Mouse (Mus musculus): ENCODE data around the gene Sugp2.

Gene Sugp2

DNA sequence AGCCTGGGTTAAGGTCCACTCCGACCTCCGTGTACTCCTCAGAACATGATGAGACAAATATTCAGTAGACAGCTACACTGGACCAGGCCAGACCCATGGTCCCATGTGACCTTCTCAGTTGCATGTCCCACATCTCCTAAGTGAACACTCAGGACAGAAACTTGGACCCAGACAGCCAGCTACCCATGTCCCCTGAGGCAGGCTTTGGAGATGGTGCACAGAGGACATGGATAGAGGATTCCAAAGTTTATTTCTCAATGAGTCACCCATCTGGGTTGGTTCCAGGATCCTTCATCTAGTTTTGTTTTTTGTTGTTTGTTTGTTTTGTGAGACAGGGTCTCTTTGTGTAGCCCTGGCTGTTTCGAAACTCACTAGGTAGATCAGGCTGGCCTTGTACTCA, 13.1 kb upstream of the Sugp2 start:
- DNase-seq (ENCODE audit: low read depth): no peak

DNA sequence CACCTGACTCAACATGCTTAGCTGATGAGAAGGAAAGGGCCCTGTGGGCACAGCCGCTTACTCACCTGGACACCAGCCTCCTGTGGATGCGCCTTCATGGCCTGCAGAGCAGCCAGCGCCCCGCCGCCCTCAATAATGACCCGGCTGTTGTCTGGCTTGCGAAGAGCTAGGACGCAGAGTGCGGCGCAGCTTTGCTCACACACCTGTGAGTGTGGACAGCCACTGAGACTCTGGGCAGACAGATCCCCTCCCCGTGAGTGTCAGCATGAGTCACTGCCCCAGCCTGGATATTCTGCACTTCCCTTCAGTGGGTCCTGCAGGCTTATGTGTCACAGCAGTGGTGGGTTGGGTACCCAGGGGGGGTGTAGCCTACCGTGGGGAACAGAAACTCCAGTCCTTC, 12.0 kb upstream of the Sugp2 start:
- no peak for DNase-seq (ENCODE audit: low read depth)

DNA sequence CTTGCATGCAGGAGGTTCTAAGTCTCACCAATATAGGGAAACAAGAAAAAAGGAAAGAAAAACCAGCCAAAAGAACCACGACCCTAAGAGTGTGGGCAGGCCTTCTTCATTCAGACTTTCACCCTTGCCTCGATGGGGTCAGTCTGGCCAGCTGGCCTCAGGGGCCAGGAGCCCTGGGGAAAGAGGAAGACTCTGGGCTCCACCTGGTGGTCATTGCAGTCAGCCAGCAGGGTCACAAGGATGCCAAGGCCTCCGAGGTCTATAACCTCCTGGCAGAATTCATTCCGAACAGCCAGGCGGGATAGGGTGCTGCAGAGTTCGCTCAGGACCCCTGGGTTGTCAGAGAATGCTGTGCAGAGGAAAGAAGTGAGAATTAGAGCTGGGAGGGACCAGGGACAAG, 10.7 kb upstream of the Sugp2 start:
- no peak for DNase-seq (ENCODE audit: low read depth)

DNA sequence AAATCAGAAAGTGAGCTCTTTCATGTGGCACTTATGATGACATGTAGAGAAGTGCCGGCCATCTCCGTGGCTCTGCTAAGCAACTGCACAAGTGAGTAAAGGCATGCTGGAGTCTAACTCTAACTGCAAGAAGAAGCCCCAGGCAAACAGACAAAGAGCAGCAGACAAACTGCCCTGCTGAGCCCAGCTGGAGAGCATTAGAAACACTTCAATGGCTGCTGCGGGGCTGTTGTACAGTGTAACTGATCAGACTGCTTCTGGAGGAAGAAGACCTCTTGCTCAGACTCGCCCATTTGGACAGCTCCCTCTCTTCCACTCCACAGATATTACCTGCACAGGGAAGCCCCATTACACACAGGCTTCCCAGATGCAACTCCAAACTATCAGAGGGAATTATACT, 6.0 kb upstream of the Sugp2 start:
- DNase-seq (ENCODE audit: low read depth): no peak

DNA sequence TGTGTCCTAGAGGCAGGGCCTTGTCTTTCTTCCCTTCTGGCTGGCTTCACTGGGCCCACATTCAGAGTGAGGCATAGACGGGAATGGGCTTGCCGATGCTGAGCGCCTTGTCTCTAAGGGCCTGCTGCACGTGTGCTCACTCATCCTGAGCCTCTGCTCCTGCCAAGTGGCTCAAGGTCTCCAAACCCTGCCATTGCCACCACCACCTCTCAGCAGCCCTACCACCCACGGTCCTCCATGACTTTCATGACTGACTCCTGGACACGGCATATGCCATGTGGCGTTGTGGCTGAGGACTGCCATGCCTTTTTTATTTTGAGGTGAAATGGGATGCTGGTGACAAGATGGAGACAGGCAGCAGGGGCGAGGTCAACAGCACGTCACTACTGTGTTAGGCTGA, 3.2 kb upstream of the Sugp2 start:
- DNase-seq (ENCODE audit: low read depth): no peak

DNA sequence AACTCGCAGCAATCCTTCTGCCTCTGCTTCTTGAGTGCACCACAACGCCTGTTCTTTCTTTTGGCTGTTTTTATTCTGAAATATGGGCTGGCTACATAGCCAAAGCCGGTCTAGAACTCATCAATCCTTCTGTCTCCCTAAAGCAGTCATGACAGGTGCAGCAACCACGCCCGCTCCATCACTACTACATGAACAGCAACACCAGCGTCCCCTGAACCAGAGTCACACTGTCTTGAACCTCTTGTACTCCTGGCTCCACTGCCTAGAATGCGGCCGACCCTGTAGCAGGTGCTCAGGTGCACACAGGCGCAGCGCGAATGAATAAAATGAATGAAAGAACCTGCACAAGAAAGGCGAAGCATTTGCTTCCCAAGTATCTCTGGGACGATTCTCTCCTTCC, 420 bp upstream of the Sugp2 start:
- no peak for DNase-seq (ENCODE audit: low read depth)

DNA sequence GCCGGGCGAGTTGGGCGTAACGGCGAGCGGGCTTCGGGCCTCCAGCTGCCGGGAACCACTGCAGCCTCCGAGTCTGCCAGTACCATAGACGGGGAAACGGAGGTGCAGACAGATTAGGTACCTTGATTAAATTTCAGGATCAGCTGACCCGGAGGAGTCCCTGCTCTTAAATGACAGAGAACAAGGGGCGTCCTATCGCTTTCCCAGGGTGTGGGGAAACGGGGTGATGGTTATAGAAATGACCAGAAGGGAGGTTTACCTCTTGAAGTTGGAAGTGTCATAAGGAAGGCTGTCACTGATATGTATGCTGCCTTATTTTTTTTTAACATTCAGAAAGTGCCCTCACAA, 729 bp downstream of the Sugp2 start:
- no peak for DNase-seq (ENCODE audit: low read depth)

DNA sequence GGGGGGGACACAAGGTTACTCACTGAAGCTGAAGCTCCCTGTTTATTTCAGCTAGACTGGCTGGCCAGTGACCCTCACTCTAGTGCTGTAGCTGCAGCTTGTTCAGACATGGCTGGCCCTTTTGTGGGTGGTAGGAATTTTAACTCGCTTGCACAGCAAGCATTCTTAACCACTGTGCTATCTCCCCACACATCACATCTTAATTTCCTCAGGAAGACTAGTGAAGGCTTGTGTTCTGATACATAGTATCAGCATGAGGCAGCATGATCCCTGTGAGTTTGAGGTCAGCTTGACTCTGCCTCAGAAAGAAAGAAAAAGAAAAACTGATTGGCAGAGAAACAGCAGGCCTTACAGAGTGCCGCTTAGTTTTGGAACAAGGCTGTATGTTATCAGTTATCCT, 3.8 kb downstream of the Sugp2 start:
- no peak for DNase-seq (ENCODE audit: low read depth)

DNA sequence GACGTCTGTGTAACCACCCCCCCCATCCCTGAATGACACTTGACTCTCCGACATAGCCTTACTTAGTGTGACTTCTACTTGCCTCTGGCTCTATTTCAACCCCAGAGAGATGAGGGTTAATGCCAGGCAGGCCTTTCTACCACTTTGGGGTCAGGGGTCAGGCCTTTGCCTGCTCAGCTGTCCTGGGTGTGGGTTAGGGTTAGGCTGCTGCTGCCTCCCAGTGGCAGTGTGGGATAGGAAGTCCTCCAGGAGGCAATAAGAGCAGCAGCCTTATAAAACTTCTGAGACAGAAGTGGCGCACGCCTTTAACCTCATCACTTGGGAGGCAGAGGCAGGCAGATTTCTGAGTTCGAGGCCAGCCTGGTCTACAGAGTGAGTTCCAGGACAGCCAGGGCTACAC, 6.6 kb downstream of the Sugp2 start:
- DNase-seq (ENCODE audit: low read depth): no peak

DNA sequence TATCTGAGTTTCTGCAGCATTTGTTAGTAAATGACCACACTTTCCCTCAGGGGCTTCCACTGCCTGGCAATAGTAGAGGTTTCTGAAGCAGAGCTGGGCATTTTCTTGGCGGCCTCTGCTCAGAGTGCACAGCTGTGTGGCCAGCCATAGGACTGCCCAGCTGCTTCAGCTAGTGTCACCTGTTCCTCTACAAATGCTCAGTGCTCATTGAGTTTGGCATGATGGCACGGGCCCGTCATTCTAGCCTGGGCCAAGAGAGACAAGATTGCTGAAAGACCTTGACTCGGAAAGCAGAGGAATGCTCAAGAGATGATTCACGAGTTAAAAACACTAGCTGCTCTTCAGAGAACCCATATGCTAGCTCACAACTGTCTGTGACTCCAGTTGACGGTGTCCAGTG, 12.6 kb downstream of the Sugp2 start:
- no peak for DNase-seq (ENCODE audit: low read depth)

DNA sequence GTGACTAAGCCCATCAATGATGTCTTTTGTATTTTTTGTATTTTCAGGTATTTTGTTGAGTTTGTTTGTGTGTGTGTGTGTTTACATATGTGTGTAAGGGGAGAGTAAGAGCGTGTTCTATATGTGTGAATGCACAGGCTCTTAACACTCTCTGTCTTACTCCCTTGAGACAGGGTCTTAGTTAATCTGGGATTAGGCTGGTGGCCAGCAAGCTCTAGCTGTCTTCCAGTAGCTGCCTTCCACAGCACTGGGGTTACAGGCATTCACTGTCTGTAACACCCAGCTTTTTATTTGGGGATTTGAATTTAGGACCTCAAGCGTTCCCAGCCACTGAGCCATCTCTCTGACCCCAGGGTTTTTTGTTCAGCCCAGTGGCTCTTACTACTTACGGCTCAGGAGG, 13.8 kb downstream of the Sugp2 start:
- no peak for DNase-seq (ENCODE audit: low read depth)

DNA sequence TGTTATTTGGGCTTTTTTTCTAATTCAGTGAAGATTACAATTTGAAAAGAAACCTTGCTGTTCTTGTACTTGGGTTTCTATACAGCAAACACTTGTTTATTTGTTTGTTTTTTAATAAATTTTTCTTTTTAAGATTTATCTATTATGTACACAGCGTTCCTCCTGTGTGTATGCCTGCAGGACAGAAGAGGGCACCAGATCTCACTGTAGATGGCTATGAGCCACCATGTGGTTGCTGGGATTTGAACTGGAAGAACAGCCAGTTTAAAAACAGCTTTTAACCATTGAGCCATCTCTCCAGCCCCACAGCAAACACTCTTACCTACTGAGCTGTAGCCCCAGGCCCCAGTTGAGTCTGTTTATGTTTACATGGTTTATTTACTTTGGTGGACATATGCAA, 20.6 kb downstream of the Sugp2 start:
- DNase-seq (ENCODE audit: low read depth): no peak

DNA sequence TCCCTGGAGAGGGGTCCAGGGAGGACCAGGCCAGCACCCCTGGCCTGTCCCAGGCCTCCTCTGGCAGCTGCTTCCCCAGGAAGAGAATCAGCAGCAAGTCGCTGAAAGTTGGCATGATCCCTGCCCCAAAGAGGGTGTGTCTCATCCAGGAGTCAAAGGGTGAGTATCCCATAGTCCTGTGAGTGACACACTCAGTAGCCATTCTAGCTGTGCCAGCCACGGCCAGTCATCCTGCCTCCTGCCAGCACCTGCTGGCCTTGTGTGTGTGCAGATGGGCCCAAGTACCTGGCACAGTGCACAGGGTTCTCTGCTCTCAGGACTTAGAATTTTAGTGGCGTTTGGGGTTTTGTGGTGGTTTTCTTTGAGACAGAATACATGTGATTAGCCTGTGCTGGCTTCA, 23.4 kb downstream of the Sugp2 start:
- no peak for DNase-seq (ENCODE audit: low read depth)

DNA sequence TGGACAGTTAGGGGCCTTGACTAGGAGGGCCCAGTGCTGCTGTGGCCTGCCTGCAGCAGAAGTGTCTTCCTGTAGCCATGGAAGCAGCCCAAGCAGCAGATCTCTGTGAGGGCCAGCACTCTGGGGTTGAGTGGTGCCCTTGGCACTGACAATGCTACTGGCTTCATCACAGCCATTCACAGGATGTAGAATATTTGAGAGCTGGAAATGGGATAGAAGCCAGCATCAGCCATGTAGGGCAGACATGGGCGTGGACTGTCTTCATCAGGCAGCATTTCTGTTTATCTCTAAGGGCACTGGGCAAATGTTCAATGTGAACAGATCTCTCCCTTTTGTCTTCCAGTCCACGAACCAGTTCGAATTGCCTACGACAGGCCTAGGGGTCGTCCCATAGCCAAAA, 24.6 kb downstream of the Sugp2 start:
- no peak for DNase-seq (ENCODE audit: low read depth)

DNA sequence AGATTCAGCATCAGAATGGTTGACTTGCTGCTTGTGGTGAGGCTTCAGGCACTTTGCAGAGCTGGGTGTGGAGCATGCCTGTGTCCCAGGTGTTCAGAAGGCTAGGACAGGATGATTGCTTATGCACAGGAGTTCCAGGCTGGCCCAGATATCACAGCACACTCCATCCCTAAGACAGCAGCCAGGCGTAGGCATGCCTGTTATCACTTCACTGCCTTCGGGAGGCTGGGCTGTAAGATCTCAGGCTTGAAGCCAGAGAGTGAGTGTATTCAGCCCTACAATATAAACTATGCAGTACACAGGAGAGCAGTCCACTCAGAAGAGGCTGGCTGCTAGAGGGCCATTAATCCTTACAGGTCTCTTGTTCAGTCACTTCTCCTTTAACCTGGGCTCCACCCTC, 25.0 kb downstream of the Sugp2 start:
- DNase-seq (ENCODE audit: low read depth): no peak

DNA sequence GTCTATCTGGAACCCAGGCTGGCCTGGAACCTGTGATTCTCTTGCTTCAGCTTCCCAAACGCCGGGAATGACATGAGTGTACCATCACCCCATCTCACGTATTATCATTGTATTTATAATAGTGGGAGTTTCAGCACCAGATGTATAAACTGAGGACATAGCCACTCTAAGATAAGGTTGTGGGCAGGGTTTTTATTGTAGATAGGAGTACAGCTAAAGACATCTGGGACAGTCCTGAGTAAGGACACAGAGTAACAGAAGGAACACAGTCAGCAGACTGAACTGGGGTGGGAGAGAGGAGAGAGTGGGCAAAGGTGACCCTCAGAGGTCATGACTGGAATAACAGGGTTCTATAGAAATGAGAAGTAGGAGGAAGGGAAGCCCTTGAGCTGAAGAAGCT, 33.6 kb downstream of the Sugp2 start:
- no peak for DNase-seq (ENCODE audit: low read depth)

DNA sequence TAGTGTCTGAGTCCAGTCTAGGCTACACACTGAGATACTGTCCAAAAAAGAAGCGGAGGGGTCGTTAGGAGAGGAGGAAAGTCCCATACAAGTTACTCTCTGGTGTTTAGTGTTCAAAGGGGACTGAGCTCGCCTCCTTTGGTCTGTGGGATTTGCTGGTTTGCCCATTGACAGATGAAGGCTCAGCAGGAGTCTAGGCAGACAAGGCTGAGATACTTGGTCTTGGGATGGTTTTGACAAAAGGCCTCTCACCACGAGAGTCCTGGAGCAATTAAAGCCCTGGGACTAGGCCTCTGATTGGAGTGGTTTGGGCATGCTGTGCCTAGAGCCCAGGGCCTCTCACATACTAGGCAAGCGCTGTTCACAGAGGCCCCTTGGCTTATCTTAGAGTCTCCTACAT, 34.3 kb downstream of the Sugp2 start:
- DNase-seq (ENCODE audit: low read depth): no peak

DNA sequence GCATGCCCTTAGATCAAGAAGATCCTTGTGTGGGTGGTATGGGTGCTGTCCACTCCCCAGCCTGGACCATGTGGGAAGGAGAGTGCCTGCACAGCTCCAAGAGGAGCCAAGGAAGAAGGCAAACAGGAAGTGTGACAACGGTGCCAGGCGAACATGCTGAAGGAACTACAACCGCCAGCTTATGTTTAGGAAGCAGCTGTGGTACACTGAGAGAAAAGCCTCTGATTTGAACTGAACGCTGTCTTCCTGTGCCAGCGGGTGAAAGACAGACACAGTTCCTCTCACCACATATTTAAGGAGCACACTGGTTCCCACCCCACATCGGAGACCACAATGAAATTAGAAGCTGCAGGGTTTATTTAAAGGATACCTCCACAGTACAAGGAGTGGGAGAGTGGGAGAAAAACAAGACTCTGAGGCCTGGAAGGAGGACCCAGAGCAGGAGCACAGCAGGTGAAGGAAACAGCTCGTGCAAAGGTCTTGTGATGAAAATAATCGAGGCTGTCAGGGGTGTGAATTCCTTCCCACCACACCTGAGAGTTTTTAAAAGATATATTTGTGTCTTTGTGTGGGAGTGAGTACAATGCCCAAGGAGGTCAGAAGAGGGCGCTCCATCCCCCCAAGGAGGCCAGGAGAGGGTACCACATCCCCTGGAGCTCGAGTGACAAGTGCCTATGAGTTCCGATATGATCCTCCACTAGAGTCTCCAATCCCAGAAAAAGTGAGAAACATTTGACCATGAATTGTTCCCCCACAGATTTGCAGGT, 35.0 kb downstream of the Sugp2 start:
- DNase-seq (ENCODE audit: low read depth): peak; percentile 48

DNA sequence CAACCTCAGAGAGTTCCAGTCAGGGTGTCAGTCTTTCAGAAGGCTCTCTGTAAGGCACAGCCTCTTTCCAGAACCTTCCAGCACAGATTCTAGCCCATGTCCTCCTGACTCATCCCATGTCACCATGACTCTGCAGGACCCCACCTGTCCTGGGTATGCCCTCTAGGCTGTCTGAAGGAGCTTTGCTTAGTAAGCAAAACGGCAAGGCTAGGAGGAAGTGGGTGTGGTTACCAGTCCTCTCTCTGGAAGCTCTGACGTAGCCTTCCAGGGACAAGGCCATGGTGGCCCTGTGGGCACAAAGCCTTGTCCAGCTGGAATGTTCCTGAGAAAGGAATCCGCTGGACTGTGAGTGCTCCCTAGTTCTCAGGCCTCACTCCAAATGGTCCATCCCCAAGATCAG, 38.9 kb downstream of the Sugp2 start:
- DNase-seq (ENCODE audit: low read depth): no peak

DNA sequence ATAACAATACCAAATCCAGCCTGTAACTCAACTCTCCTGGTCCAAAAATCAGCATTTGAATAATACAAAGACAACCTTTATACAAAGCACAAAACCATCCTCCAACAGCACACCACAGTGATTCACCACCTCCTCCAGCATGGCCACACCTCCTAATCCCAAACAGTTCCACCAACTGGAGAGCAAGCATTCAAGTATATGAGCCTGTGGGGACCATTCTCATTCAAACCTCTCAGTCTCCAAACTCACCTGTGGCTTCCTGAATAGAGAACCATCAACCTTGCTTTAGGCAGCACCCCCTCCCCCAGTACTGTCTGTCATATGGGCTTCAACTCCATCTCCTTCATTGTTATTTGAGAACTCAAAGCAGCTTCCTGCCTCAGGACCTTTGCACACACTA, 40.3 kb downstream of the Sugp2 start:
- no peak for DNase-seq (ENCODE audit: low read depth)

DNA sequence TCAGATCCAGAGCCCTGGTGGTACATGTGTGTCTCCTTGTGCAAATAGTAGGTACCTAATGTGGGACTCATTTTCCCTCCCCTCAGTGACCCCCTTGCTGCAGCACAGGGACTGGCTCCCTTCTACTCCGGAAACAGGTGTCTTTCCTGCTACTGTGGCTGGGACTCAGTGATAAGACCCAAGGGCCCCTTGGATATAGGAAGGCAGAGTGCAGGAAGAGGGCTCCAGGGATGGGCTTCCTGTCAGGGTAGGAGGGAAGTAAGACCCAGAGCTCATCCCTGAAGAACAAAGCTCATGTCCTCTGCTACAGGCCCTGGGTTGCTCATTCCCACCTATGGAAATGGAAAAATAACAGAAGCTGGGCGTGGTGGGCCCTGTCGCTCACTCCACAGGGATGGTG, 42.5 kb downstream of the Sugp2 start:
- no peak for DNase-seq (ENCODE audit: low read depth)

DNA sequence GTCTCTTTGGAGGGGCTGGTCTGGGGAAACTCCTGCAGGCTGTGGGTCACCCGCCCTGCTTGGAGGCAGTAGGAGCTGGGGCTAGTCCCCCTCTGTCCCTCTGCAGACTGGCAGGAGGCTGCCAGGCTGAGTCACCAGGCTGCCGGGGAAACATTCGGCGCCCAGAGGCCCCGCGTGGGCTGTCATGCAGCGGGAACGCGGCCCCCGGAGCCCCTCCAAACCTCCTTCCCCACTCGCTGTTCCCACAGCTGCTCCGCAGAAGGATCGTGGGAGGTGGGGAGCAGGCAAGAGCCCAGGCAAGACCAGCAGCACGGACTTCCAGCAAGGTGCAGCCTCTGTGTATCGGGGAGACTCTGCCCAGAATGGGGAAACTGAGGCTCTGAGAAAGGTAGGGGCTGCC, 44.1 kb downstream of the Sugp2 start:
- DNase-seq (ENCODE audit: low read depth): no peak

DNA sequence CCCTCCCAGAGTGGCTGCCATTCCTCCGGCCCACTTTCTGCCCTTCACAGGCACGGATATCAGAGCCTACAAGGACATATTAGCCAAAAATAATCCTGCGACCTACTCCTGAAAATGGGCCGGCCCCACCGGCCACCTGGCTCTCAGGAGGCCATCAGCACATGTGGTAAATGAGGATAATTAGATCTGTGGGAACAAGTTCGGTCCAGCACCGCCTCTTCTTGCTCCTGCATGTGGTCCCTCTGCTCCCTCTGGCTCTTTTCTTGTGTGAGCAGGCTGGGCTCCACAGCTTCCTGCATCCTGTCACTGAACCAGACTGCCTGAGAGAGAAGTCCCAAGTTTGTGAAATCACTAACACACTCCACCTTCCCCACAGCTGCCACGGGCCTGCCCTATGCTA, 45.2 kb downstream of the Sugp2 start:
- DNase-seq (ENCODE audit: low read depth): no peak

DNA sequence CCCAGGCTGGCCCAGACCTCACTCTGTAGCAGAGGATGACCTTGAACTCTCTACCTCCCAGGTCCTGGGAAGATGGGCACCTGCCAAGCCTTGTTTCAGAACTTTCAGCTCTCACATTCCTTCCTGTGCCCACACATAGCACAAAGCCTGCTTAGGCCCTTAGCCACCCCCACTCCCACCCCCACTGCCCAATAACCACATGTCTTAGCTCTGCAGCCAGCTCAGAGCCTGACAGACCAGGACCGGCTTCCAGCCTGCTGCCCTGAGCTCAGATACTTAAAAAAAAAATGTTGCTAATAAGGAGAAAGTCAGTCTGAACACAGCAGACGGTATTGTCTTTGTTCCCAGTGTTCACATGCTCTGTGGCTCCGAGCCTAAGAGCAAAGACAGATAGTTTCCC, 47.0 kb downstream of the Sugp2 start:
- no peak for DNase-seq (ENCODE audit: low read depth)

DNA sequence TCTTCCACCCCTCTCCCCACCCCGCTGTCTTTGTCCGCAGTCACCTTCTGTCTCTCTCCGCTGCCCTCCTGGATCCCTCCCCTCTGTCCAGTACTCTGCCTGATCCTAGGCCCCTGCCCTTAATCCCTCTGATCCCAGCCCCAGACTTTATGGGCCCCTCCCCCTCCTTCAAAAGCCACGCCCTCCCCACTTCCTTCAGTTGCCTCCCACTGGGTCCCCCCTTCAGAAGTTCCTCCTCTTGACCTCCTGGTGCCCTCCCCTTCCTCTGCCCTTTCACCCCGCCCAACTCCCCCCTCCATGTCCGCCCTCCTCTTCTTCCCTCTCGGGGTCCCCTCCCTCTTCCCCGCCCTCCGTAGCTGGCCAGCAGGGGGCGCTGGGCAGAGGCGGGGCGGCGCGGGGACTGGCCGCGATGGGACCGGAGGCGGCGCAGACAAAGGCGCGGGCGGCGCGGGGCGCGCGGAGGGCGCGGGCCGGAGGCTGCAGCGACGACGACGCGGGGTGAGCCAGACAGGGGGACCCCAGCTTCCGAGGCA, 48.6 kb downstream of the Sugp2 start, which contains the start of gene Homer3:
Homer3 (plus strand) TSS at position 225 of the 533 bp plus-strand sequence.
- peak; percentile 89 for DNase-seq (ENCODE audit: low read depth)
